Mouse (Mus musculus): ENCODE data around the gene Klf15. TPM values are rescaled to one million over a fixed set of nuclear protein-coding genes. Genes with fewer than 3 reads are reported as not detected.

Klf15 gene
- polyA plus RNA-seq, 1 experiment, result 15.1 TPM

- H3K27me3 ChIP-seq (ENCODE audit: control insufficient read depth, insufficient read depth, low read length), result no peaks in the 10 kb centered on the region
- 79% methylated on average over 2 of the region's 2 CpGs for WGBS
- H3K4me1 ChIP-seq (ENCODE audit: control insufficient read depth, insufficient read depth, insufficient read length, low read length), result peaks cover 2% of the 10 kb centered on the region
- no peaks in the 10 kb centered on the region for H3K36me3 ChIP-seq (ENCODE audit: control insufficient read depth, insufficient read depth, low read length)
- H3K4me3 ChIP-seq (ENCODE audit: low read depth, low read length), result no peak overlapping the region
- H3K27ac ChIP-seq (ENCODE audit: insufficient read depth, low read depth, low read length), result peak overlapping the region; percentile 26; the same call in 1 of the 2 replicates
- TF ChIP-seq POLR2A (IDR thresholded peaks at IDR 0.05; ENCODE audit: low read depth, low read length), result no peak
- no peak for TF ChIP-seq CTCF (IDR thresholded peaks at IDR 0.05; ENCODE audit: extremely low read depth, insufficient read length, insufficient replicate concordance, low read depth, low read length)
Measured at GRCm38 (mm10) chr6:90470255-90470654, 7.9 kb downstream of the Klf15 start.

DNA sequence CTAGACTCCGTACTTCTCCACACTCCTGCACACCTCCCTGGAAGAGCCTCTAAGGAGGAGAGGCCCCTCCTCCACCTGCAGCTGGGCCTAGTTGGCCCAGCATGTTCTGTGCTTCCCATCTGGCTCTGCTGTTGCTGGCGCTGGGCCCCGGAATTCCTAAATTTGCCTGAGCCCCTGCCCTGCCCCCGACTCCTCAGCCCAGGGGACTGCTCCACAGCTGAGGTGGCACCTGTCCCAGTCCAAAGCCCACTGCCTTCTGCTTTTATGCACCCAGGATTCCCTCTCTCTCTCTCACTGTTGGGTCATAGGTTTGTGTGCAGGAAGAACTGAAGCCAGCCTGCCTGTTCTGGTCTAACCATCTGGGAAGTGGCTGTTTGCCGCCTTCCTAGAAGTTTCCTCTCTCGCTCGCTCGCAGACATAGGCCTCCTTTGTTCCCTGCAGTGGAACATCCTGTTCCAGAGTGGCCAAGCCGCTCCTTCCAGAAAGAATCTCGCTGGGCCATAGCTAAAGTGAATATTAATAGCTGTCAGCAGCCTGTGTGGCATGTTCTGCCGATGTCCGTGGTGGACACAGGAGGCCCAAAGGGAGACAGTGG is 8.7 kb downstream of the Klf15 start:
- WGBS, result 60% methylated on average over 12 of the region's 12 CpGs
- TF ChIP-seq CTCF (IDR thresholded peaks at IDR 0.05; ENCODE audit: extremely low read depth, insufficient read length, insufficient replicate concordance, low read depth, low read length), result no peak
- no peak for TF ChIP-seq POLR2A (IDR thresholded peaks at IDR 0.05; ENCODE audit: low read depth, low read length)
- H3K27ac ChIP-seq (ENCODE audit: insufficient read depth, low read depth, low read length), result peak overlapping the region; percentile 26

GRCm38 (mm10) chr6:90472079-90472478 is 9.7 kb downstream of the Klf15 start:
- no peaks in the 10 kb centered on the region for H3K27me3 ChIP-seq (ENCODE audit: control insufficient read depth, insufficient read depth, low read length)
- no peak overlapping the region for H3K27ac ChIP-seq (ENCODE audit: insufficient read depth, low read depth, low read length)
- 69% methylated on average over 4 of the region's 4 CpGs for WGBS
- TF ChIP-seq CTCF (IDR thresholded peaks at IDR 0.05; ENCODE audit: extremely low read depth, insufficient read length, insufficient replicate concordance, low read depth, low read length) (no peak), POLR2A (IDR thresholded peaks at IDR 0.05; ENCODE audit: low read depth, low read length) (no peak)
- H3K4me3 ChIP-seq (ENCODE audit: low read depth, low read length), result no peak overlapping the region
- peaks cover 12% of the 10 kb centered on the region; the same call in 1 of the 2 replicates for H3K4me1 ChIP-seq (ENCODE audit: control insufficient read depth, insufficient read depth, insufficient read length, low read length)
- H3K36me3 ChIP-seq (ENCODE audit: control insufficient read depth, insufficient read depth, low read length), result no peaks in the 10 kb centered on the region

More for the DNA sequence above, 8.7 kb downstream of the Klf15 start:
- Histone ChIP-seq H3K4me1 (ENCODE audit: control insufficient read depth, insufficient read depth, insufficient read length, low read length) (peaks cover 6% of the 10 kb centered on the region), H3K4me3 (ENCODE audit: low read depth, low read length) (no peak overlapping the region), H3K36me3 (ENCODE audit: control insufficient read depth, insufficient read depth, low read length) (no peaks in the 10 kb centered on the region), H3K27me3 (ENCODE audit: control insufficient read depth, insufficient read depth, low read length) (no peaks in the 10 kb centered on the region)

DNA sequence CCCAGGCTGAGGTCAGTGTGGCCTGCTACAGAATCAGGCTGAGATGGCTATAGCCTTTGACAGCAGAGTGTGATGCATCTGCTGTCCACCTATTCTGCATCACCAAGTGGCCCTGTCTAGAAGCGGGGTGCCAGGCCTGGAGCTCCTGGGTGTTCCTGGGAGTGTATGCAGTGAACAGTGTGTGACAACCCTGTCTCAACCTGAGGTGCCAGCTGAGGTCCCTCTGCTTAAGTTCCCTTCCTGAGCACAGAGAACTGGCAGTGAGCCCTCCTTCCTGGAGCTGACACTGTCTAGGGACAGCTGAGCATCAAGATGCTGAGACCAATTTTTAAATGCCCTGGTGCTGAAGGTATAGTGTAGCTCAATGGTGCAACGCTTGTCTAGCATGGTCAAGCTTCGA is 10.3 kb downstream of the Klf15 start:
- no peak overlapping the region for H3K4me3 ChIP-seq (ENCODE audit: low read depth, low read length)
- no peaks in the 10 kb centered on the region for H3K36me3 ChIP-seq (ENCODE audit: control insufficient read depth, insufficient read depth, low read length)
- no peak overlapping the region for H3K27ac ChIP-seq (ENCODE audit: insufficient read depth, low read depth, low read length)
- H3K4me1 ChIP-seq (ENCODE audit: control insufficient read depth, insufficient read depth, insufficient read length, low read length), result peaks cover 12% of the 10 kb centered on the region; the same call in 1 of the 2 replicates
- H3K27me3 ChIP-seq (ENCODE audit: control insufficient read depth, insufficient read depth, low read length), result no peaks in the 10 kb centered on the region
- 86% methylated on average over 3 of the region's 3 CpGs for WGBS
- no peak for TF ChIP-seq POLR2A (IDR thresholded peaks at IDR 0.05; ENCODE audit: low read depth, low read length)
- TF ChIP-seq CTCF (IDR thresholded peaks at IDR 0.05; ENCODE audit: extremely low read depth, insufficient read length, insufficient replicate concordance, low read depth, low read length), result no peak

DNA sequence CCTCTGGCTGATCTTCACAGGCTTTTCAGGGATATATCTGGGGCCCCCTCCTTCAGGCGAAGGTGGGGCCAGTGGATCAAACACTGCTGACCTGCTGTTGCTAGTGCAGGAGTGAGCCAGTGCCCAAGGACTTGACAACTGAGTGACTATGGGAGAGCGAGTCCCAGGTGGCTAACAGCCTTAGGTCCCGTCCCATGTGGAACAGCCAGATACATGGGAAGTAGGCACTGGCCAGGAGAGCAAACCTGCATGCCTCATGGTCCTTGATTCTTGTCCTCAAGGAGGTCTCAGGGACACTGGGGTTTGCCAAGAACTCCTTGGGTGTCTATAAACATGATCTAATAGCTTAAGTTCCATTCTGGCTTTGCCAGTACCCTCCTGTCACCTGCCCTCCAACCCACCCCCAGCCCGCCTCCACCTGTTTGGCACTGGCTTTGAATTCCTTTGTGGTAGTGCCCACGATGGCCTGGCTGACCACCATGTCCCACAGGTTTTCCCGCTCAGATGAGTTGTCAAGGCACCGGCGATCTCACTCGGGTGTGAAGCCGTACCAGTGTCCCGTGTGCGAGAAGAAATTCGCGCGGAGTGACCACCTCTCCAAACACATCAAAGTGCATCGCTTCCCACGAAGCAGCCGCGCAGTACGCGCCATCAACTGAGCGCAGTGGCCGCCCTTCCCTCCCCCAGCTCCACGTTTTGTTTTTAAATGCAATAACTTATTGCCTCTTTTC is 11.4 kb downstream of the Klf15 start:
- no peak overlapping the region for H3K4me3 ChIP-seq (ENCODE audit: low read depth, low read length)
- H3K4me1 ChIP-seq (ENCODE audit: control insufficient read depth, insufficient read depth, insufficient read length, low read length), result peaks cover 12% of the 10 kb centered on the region; the same call in 1 of the 2 replicates
- TF ChIP-seq CTCF (IDR thresholded peaks at IDR 0.05; ENCODE audit: extremely low read depth, insufficient read length, insufficient replicate concordance, low read depth, low read length) (no peak), POLR2A (IDR thresholded peaks at IDR 0.05; ENCODE audit: low read depth, low read length) (no peak)
- 94% methylated on average over 24 of the region's 24 CpGs for WGBS
- H3K27ac ChIP-seq (ENCODE audit: insufficient read depth, low read depth, low read length), result no peak overlapping the region
- no peaks in the 10 kb centered on the region for H3K27me3 ChIP-seq (ENCODE audit: control insufficient read depth, insufficient read depth, low read length)
- no peaks in the 10 kb centered on the region for H3K36me3 ChIP-seq (ENCODE audit: control insufficient read depth, insufficient read depth, low read length)

GRCm38 (mm10) chr6:90474361-90474750 is 12.0 kb downstream of the Klf15 start:
- Histone ChIP-seq H3K27me3 (ENCODE audit: control insufficient read depth, insufficient read depth, low read length) (no peaks in the 10 kb centered on the region), H3K27ac (ENCODE audit: insufficient read depth, low read depth, low read length) (no peak overlapping the region), H3K4me1 (ENCODE audit: control insufficient read depth, insufficient read depth, insufficient read length, low read length) (peaks cover 12% of the 10 kb centered on the region; the same call in 1 of the 2 replicates), H3K36me3 (ENCODE audit: control insufficient read depth, insufficient read depth, low read length) (no peaks in the 10 kb centered on the region), H3K4me3 (ENCODE audit: low read depth, low read length) (no peak overlapping the region)
- no peak for TF ChIP-seq POLR2A (IDR thresholded peaks at IDR 0.05; ENCODE audit: low read depth, low read length)
- no peak for TF ChIP-seq CTCF (IDR thresholded peaks at IDR 0.05; ENCODE audit: extremely low read depth, insufficient read length, insufficient replicate concordance, low read depth, low read length)
- whole genome bisulfite sequencing, result 85% methylated on average over 3 of the region's 3 CpGs

DNA sequence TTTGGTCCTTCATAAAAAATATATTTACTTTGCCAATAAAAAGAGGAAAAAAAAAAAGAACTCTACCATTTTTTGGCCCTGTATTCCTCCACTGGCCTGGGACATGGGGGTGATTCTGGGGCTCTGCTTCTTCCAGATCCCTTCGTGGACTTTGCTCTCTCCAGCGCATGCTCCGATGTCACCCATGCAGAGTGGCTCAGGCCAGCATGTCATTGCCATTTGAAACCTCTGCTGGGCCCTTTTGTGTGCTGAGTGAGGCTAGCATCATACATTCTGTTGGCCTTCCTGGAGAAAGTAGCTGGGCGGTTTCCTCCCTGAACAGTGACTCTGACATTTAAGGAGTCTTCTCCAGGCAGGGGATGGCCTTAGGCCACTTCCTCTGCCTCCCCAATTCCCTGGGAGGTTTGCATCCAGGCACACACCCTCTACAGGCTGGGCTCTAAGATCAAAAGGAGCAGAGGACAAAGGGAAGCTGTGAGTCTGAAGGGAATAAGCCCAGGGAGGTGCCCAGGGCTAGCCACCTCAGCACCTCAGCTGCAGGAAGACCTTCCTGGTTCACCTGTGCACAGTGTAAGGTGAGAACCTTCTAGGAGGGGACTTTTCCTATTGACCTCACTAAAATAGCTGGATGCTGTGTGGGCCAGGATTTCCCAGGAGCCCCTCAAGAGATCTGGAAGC is 12.9 kb downstream of the Klf15 start:
- H3K4me1 ChIP-seq (ENCODE audit: control insufficient read depth, insufficient read depth, insufficient read length, low read length), result peaks cover 12% of the 10 kb centered on the region; the same call in 1 of the 2 replicates
- H3K4me3 ChIP-seq (ENCODE audit: low read depth, low read length), result no peak overlapping the region
- no peak for TF ChIP-seq CTCF (IDR thresholded peaks at IDR 0.05; ENCODE audit: extremely low read depth, insufficient read length, insufficient replicate concordance, low read depth, low read length)
- no peak for TF ChIP-seq POLR2A (IDR thresholded peaks at IDR 0.05; ENCODE audit: low read depth, low read length)
- H3K27me3 ChIP-seq (ENCODE audit: control insufficient read depth, insufficient read depth, low read length), result no peaks in the 10 kb centered on the region
- peak overlapping the region; percentile 38 for H3K27ac ChIP-seq (ENCODE audit: insufficient read depth, low read depth, low read length)
- 62% methylated on average over 4 of the region's 4 CpGs for WGBS
- H3K36me3 ChIP-seq (ENCODE audit: control insufficient read depth, insufficient read depth, low read length), result no peaks in the 10 kb centered on the region
